Mouse (Mus musculus) heart, postnatal 0 days (tissue): ENCODE data around the gene Zic1.

Experiments
- CTCF ChIP-seq: IDR thresholded peaks from 2 replicates; pipeline ENCODE4 v1.5.1; 2016; ENCODE audit warnings: antibody characterized with exemption, control low read depth, low read depth
- EP300 ChIP-seq: IDR thresholded peaks from 2 replicates; pipeline ENCODE4 v1.6.1; 2016; ENCODE audit warnings: antibody characterized with exemption, low read depth

GRCm38 (mm10) chr9:91374665-91375064 lies 9.1 kb upstream of the Zic1 start:
- TF ChIP-seq CTCF (no peak), EP300 (no peak)
